Mouse (Mus musculus): Measurements from ENCODE around the gene Trdmt1.

GRCm38 (mm10) chr2:13593328-13593727 lies 48.9 kb upstream of the Trdmt1 start:
- TF ChIP-seq CTCF (IDR thresholded peaks at IDR 0.05; ENCODE audit: low read depth, low read length) = no peak
- no peak for TF ChIP-seq POLR2A (IDR thresholded peaks at IDR 0.05; ENCODE audit: extremely low read depth, insufficient read depth, low read length)

Data from liver, adult 2 months (tissue).